Mouse (Mus musculus) bone marrow, adult 2 months (tissue): ENCODE measurements around the gene C130074G19Rik.

Experiments
- CTCF ChIP-seq: fragments of 200-500 bp; IDR thresholded peaks from 2 replicates; pipeline ENCODE4 v1.5.1; 2011; ENCODE audit warnings: low read length, control low read depth; ENCODE audit not compliant: control insufficient read depth, insufficient read depth
- POLR2A ChIP-seq: fragments of 200-500 bp; IDR thresholded peaks from 2 replicates; pipeline ENCODE4 v1.6.1; 2011; ENCODE audit warnings: low read depth, mild to moderate bottlenecking, control low read depth, low read length, borderline replicate concordance; ENCODE audit not compliant: control insufficient read depth

- TF ChIP-seq POLR2A (no peak), CTCF (no peak)
Measured at GRCm38 (mm10) chr1:184844326-184845066, 38.5 kb downstream of the C130074G19Rik start.
